Mouse (Mus musculus) brain, embryonic 14.5 days (tissue): ENCODE measurements around the gene Trmt1.

Experiments used
- CTCF ChIP-seq: fragments of 200-500 bp; IDR thresholded peaks from 2 replicates; pipeline ENCODE4 v1.5.1; 2012; ENCODE audit warnings: inconsistent platforms, mild to moderate bottlenecking, moderate library complexity, borderline replicate concordance; ENCODE audit not compliant: insufficient read depth, insufficient read length; ENCODE audit errors: extremely low read depth
- POLR2A ChIP-seq: fragments of 200-500 bp; IDR thresholded peaks from 2 replicates; pipeline ENCODE4 v1.6.1; 2012; ENCODE audit warnings: mild to moderate bottlenecking, inconsistent platforms, borderline replicate concordance; ENCODE audit not compliant: poor library complexity, insufficient read depth, insufficient read length, severe bottlenecking; ENCODE audit errors: extremely low read depth

DNA sequence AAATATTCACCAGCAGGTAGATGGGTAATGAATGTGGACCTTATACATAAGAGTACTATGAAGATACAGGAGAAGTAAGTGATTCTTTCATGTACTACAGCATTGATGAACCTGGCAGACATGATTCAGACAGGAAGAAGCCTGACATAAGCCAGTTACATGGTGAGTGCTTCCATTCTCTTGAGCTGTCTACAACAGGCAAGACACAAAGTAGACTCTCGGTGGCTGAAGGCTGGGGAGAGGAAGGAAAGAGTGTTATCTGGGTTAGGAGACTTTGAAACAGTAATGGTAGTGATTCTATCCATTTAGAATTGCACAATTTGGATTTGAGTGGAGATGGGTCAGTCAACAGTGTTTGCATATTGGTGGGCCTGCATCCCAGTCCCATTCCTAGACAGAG is 27.2 kb upstream of the Trmt1 start:
- TF ChIP-seq POLR2A: no peak
- no peak for TF ChIP-seq CTCF
